Mouse (Mus musculus) ES-E14 (cell line): ENCODE results near the gene Stac.

Source experiments
- CHD2 ChIP-seq: IDR thresholded peaks from 2 replicates; pipeline ENCODE4 v1.6.1; 2014; ENCODE audit warnings: mild to moderate bottlenecking, low read depth, low read length, inconsistent platforms
- HCFC1 ChIP-seq: IDR thresholded peaks from 2 replicates; pipeline ENCODE4 v1.6.1; 2012; ENCODE audit warnings: low read length, inconsistent platforms, borderline replicate concordance; ENCODE audit not compliant: insufficient read depth
- ZNF384 ChIP-seq: IDR thresholded peaks from 2 replicates; pipeline ENCODE4 v1.6.1; 2012; ENCODE audit warnings: low read depth, low read length, inconsistent platforms

DNA sequence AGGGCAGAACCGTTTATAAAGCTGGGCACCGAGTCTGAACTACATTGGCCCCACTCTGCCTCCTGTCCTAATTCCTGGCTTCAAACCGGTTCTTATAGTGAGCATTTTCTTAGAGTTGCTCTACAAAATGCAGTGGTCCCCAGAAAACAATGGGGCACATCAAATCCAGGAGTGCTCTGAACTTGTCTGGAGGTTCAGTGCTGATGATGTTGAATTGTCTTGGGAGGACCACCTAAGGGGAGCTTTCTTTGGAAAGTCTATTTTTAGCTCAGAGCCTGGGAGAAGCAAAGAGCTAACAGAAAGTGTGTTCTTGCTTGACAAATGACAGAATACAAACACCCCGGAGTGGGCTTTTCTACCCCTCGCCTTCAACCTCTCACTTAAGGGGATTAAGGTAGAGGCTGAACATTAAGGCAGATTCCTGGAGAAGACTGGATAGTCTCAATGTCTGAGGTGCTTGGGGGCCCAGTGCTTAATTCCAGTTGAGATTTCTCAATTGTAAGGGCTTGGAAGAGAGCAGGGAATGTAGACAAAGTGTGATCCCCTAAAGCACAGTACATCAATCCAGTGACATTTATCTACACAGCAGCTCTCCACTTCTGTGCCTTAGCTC, 34.9 kb upstream of the Stac start:
- TF ChIP-seq HCFC1, result no peak
- 0 out of 2 replicates have a peak, but pooled peaks have one; percentile 37 for TF ChIP-seq CHD2
- no peak for TF ChIP-seq ZNF384
